Mouse (Mus musculus): ENCODE measurements around the gene Gm10718. TPM values are rescaled to one million over a fixed set of nuclear protein-coding genes. Genes with fewer than 3 reads are reported as not detected.
A peak's percentile ranks its signal among the peaks of the same experiment; 100 is the strongest.
"Not testable (repeated sequence)": the region's sequence is repeated elsewhere in the genome, so short reads cannot be mapped to it uniquely, and the experiment has no call there.

Gm10718 gene
- not detected in 2 replicates for polyA plus RNA-seq (2014; fragmentation: Nextera tagmentation; extraction: Ambion mirVana)

- not testable (repeated sequence) for H3K27me3 ChIP-seq (replicated peaks; ENCODE audit: control insufficient read depth, insufficient read depth, low read length); H3K36me3 ChIP-seq (ENCODE audit: control insufficient read depth, insufficient read depth, low read length); H3K4me2 ChIP-seq (ENCODE audit: low read length); H3K27ac ChIP-seq (ENCODE audit: low read depth, low read length); DNase-seq (ENCODE audit: low spot score); H3K4me1 ChIP-seq (ENCODE audit: control insufficient read depth, insufficient read depth, low read length); ATAC-seq; H3K4me3 ChIP-seq (ENCODE audit: low read depth, low read length); H3K9me3 ChIP-seq (replicated peaks; ENCODE audit: control insufficient read depth, low read length); H3K9ac ChIP-seq (ENCODE audit: low read length)
- 74% methylated on average over 9 of the region's 13 CpGs for WGBS
Observed at GRCm38 (mm10) chr9:3023312-3023984, at the start of gene Gm10718. Gene Gm10718, plus strand, starts transcription at chr9:3023547.

DNA sequence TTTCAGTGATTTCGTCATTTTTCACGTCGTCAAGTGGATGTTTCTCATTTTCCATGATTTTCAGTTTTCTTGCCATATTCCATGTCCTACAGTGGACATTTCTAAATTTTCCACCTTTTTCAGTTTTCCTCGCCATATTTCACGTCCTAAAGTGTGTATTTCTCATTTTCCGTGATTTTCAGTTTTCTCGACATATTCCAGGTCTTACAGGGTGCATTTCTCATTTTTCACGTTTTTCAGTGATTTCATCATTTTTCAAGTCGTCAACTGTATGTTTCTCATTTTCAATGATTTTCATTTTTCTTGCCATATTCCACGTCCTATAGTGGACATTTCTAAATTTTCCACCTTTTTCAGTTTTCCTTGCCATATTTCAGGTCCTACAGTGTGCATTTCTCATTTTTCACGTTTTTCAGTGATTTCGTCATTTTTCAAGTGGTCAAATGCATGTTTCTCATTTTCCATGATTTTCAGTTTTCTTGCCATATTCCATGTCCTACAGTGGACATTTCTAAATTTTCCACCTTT is 22.8 kb upstream of the Gm10718 start, which contains the start of gene Gm10722:
Gm10722 (plus strand) TSS at position 478 of the 528 bp plus-strand sequence.
- not testable (repeated sequence) for H3K27ac ChIP-seq (ENCODE audit: low read depth, low read length); H3K4me2 ChIP-seq (ENCODE audit: low read length); H3K36me3 ChIP-seq (ENCODE audit: control insufficient read depth, insufficient read depth, low read length); H3K9me3 ChIP-seq (replicated peaks; ENCODE audit: control insufficient read depth, low read length); H3K9ac ChIP-seq (ENCODE audit: low read length); H3K27me3 ChIP-seq (replicated peaks; ENCODE audit: control insufficient read depth, insufficient read depth, low read length); H3K4me1 ChIP-seq (ENCODE audit: control insufficient read depth, insufficient read depth, low read length); ATAC-seq; H3K4me3 ChIP-seq (ENCODE audit: low read depth, low read length)
- WGBS = 70% methylated on average over 12 of the region's 12 CpGs
- DNase-seq (ENCODE audit: low spot score) = peak; percentile 12

DNA sequence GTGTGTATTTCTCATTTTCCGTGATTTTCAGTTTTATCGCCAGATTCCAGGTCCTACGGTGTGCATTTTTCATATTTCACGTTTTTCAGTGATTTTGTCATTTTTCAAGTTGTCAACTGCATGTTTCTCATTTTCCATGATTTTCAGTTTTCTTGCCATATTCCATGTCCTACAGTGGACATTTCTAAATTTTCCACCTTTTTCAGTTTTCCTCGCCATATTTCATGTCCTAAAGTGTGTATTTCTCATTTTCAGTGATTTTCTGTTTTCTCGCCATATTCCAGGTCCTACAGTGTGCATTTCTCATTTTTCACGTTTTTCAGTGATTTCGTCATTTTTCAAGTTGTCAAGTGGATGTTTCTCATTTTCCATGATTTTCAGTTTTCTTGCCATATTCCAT is 22.3 kb upstream of the Gm10718 start:
- H3K27me3 ChIP-seq (replicated peaks; ENCODE audit: control insufficient read depth, insufficient read depth, low read length); ATAC-seq; H3K4me1 ChIP-seq (ENCODE audit: control insufficient read depth, insufficient read depth, low read length); H3K4me3 ChIP-seq (ENCODE audit: low read depth, low read length); DNase-seq (ENCODE audit: low spot score); H3K9ac ChIP-seq (ENCODE audit: low read length); H3K4me2 ChIP-seq (ENCODE audit: low read length); H3K27ac ChIP-seq (ENCODE audit: low read depth, low read length); H3K36me3 ChIP-seq (ENCODE audit: control insufficient read depth, insufficient read depth, low read length); H3K9me3 ChIP-seq (replicated peaks; ENCODE audit: control insufficient read depth, low read length): not testable (repeated sequence)
- WGBS = 65% methylated on average over 8 of the region's 8 CpGs

GRCm38 (mm10) chr9:3001948-3002659 is 21.2 kb upstream of the Gm10718 start:
- DNase-seq (ENCODE audit: low spot score) (peak; percentile 10), ATAC-seq (peak; percentile 87)
- H3K4me1 ChIP-seq (ENCODE audit: control insufficient read depth, insufficient read depth, low read length); H3K4me2 ChIP-seq (ENCODE audit: low read length); H3K27ac ChIP-seq (ENCODE audit: low read depth, low read length); H3K27me3 ChIP-seq (replicated peaks; ENCODE audit: control insufficient read depth, insufficient read depth, low read length); H3K36me3 ChIP-seq (ENCODE audit: control insufficient read depth, insufficient read depth, low read length); H3K9me3 ChIP-seq (replicated peaks; ENCODE audit: control insufficient read depth, low read length); H3K4me3 ChIP-seq (ENCODE audit: low read depth, low read length); H3K9ac ChIP-seq (ENCODE audit: low read length): not testable (repeated sequence)
- WGBS = 57% methylated on average over 8 of the region's 11 CpGs

DNA sequence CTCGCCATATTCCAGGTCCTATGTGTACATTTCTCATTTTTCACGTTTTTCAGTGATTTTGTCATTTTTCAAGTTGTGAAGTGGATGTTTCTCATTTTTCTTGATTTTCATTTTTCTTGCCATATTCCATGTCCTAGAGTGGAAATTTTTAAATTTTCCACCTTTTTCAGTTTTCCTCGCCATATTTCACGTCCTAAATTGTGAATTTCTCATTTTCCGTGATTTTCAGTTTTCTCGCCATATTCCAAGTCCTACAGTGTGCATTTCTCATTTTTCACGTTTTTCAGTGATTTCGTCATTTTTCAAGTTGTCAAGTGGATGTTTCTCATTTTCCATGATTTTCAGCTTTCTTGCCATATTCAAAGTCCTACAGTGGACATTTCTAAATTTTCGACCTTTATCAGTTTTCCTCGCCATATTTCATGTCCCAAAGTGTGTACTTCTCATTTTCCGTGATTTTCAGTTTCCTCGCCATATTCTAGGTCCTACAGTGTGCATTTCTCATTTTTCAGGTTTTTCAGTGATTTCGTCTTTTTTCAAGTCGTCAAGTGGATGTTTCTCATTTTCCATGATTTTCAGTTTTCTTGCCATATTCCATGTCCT is 20.5 kb upstream of the Gm10718 start, which contains the start of gene Gm11168:
Gm11168 (plus strand) TSS at position 553 of the 603 bp plus-strand sequence.
- not testable (repeated sequence) for ATAC-seq; DNase-seq (ENCODE audit: low spot score)
- 69% methylated on average over 5 of the region's 14 CpGs for WGBS

DNA sequence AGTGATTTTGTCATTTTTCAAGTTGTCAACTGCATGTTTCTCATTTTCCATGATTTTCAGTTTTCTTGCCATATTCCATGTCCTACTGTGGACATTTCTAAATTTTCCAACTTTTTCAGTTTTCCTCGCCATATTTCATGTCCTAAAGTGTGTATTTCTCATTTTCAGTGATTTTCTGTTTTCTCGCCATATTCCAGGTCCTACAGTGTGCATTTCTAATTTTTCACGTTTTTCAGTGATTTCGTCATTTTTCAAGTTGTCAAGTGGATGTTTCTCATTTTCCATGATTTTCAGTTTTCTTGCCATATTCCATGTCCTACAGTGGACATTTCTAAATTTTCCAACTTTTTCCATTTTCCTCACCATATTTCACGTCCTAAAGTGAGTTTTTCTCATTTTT is 17.2 kb upstream of the Gm10718 start:
- H3K4me2 ChIP-seq (ENCODE audit: low read length); DNase-seq (ENCODE audit: low spot score); H3K27me3 ChIP-seq (replicated peaks; ENCODE audit: control insufficient read depth, insufficient read depth, low read length); H3K27ac ChIP-seq (ENCODE audit: low read depth, low read length); H3K36me3 ChIP-seq (ENCODE audit: control insufficient read depth, insufficient read depth, low read length); H3K4me1 ChIP-seq (ENCODE audit: control insufficient read depth, insufficient read depth, low read length); ATAC-seq; H3K9ac ChIP-seq (ENCODE audit: low read length); H3K4me3 ChIP-seq (ENCODE audit: low read depth, low read length): not testable (repeated sequence)
- 82% methylated on average over 1 of the region's 5 CpGs for WGBS
- peaks cover 10% of the 10 kb centered on the region for H3K9me3 ChIP-seq (replicated peaks; ENCODE audit: control insufficient read depth, low read length)

More for the DNA sequence above, 20.5 kb upstream of the Gm10718 start, which contains the start of gene Gm11168:
- H3K4me1 ChIP-seq (ENCODE audit: control insufficient read depth, insufficient read depth, low read length); H3K9ac ChIP-seq (ENCODE audit: low read length); H3K27ac ChIP-seq (ENCODE audit: low read depth, low read length); H3K4me3 ChIP-seq (ENCODE audit: low read depth, low read length); H3K36me3 ChIP-seq (ENCODE audit: control insufficient read depth, insufficient read depth, low read length); H3K9me3 ChIP-seq (replicated peaks; ENCODE audit: control insufficient read depth, low read length); H3K27me3 ChIP-seq (replicated peaks; ENCODE audit: control insufficient read depth, insufficient read depth, low read length); H3K4me2 ChIP-seq (ENCODE audit: low read length): not testable (repeated sequence)

- ATAC-seq = peak; percentile 60
Observed at GRCm38 (mm10) chr9:3006636-3007035, 16.7 kb upstream of the Gm10718 start.

DNA sequence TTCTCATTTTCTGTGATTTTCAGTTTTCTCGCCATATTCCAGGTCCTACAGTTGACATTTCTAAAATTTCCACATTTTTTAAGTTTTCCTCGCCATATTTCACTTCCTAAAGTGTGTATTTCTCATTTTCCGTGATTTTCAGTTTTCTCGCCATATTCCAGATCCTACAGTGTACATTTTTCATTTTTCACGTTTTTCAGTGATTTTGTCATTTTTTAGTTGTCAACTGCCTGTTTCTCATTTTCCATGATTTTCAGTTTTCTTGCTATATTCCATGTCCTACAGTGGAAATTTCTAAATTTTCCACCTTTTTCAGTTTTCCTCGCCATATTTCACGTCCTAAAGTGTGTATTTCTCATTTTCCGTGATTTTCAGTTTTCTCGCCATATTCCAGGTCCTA is 16.1 kb upstream of the Gm10718 start:
- WGBS = 75% methylated on average over 7 of the region's 9 CpGs
- H3K27ac ChIP-seq (ENCODE audit: low read depth, low read length); H3K4me3 ChIP-seq (ENCODE audit: low read depth, low read length); H3K4me1 ChIP-seq (ENCODE audit: control insufficient read depth, insufficient read depth, low read length); H3K9ac ChIP-seq (ENCODE audit: low read length); H3K4me2 ChIP-seq (ENCODE audit: low read length); H3K27me3 ChIP-seq (replicated peaks; ENCODE audit: control insufficient read depth, insufficient read depth, low read length); H3K36me3 ChIP-seq (ENCODE audit: control insufficient read depth, insufficient read depth, low read length): not testable (repeated sequence)
- DNase-seq (ENCODE audit: low spot score) = peak; percentile 0
- peaks cover 10% of the 10 kb centered on the region for H3K9me3 ChIP-seq (replicated peaks; ENCODE audit: control insufficient read depth, low read length)
- 0 out of 2 replicates have a peak, but pooled peaks have one; percentile 9 for ATAC-seq

More at GRCm38 (mm10) chr9:3006636-3007035, 16.7 kb upstream of the Gm10718 start:
- WGBS = 59% methylated on average over 8 of the region's 8 CpGs
- not testable (repeated sequence) for H3K36me3 ChIP-seq (ENCODE audit: control insufficient read depth, insufficient read depth, low read length); H3K27me3 ChIP-seq (replicated peaks; ENCODE audit: control insufficient read depth, insufficient read depth, low read length); DNase-seq (ENCODE audit: low spot score); H3K4me1 ChIP-seq (ENCODE audit: control insufficient read depth, insufficient read depth, low read length); H3K4me3 ChIP-seq (ENCODE audit: low read depth, low read length); H3K4me2 ChIP-seq (ENCODE audit: low read length); H3K27ac ChIP-seq (ENCODE audit: low read depth, low read length); H3K9ac ChIP-seq (ENCODE audit: low read length)
- peaks cover 10% of the 10 kb centered on the region for H3K9me3 ChIP-seq (replicated peaks; ENCODE audit: control insufficient read depth, low read length)
